Mouse (Mus musculus): Measurements from ENCODE around the gene Ffar4.

DNA sequence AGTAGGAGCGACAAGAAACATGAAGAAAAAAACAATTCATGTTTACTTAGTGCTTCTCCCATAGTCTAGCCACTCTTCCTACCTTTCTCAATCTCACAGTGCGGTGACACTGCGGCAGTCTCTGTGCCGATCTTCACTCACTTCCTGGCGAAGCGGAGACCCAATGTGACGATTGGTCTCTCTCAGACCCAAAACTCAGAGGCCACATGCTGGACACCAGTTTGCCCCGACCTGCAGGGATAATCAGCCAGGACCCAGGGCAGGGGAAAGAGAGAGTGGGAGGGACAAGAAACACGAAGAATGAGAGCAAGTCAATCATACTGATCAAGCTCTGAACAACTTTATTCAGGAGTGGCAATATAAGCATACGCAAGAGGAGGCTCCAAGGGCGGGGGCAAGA lies 21.8 kb upstream of the Ffar4 start:
- TF ChIP-seq CTCF (IDR thresholded peaks at IDR 0.05; ENCODE audit: insufficient read depth, low read depth, low read length) (no peak), POLR2A (IDR thresholded peaks at IDR 0.05; ENCODE audit: insufficient read depth, low read depth, low read length) (no peak)

Data from olfactory bulb, adult 2 months (tissue).